Mouse (Mus musculus): ENCODE data around the gene Try10.
"Not testable (repeated sequence)": the region's sequence is repeated elsewhere in the genome, so short reads cannot be mapped to it uniquely, and the experiment has no call there.

GRCm38 (mm10) chr6:41377578-41377977 lies 23.7 kb downstream of the Try10 start, which contains the start of gene Prss3:
- not testable (repeated sequence) for TF ChIP-seq CTCF (IDR thresholded peaks at IDR 0.05; ENCODE audit: low read depth); EP300 (optimal IDR thresholded peaks at IDR 0.05)

All from stomach, postnatal 0 days (tissue).